Mouse (Mus musculus) olfactory bulb, adult 2 months (tissue): Measurements from ENCODE around the gene Slc17a7.

Experiments used
- CTCF ChIP-seq: fragments of 200-500 bp; IDR thresholded peaks from 2 replicates; pipeline ENCODE4 v1.5.1; 2012; ENCODE audit warnings: low read depth, mild to moderate bottlenecking, low read length, moderate library complexity; ENCODE audit not compliant: insufficient read depth
- POLR2A ChIP-seq: fragments of 200-500 bp; IDR thresholded peaks from 2 replicates; pipeline ENCODE4 v1.6.1; 2012; ENCODE audit warnings: mild to moderate bottlenecking, low read depth, low read length, moderate library complexity; ENCODE audit not compliant: insufficient read depth

GRCm38 (mm10) chr7:45144368-45145174 is 19.2 kb upstream of the Slc17a7 start:
- TF ChIP-seq CTCF (no peak), POLR2A (no peak)
